Mouse (Mus musculus): ENCODE results near the gene Sarm1.
"Not testable (repeated sequence)": the region's sequence is repeated elsewhere in the genome, so short reads cannot be mapped to it uniquely, and the experiment has no call there.

The Sarm1 gene

GRCm38 (mm10) chr11:78497544-78498522, at the start of gene Sarm1:
Gene Sarm1 (minus strand): TSS chr11:78497754.
- peak; percentile 90 for DNase-seq (ENCODE audit: low spot score)

- DNase-seq (ENCODE audit: low spot score) = no peak
Observed at GRCm38 (mm10) chr11:78545181-78545580, 47.6 kb upstream of the Sarm1 start.

- DNase-seq (ENCODE audit: low spot score) = no peak
Observed at GRCm38 (mm10) chr11:78544449-78545111, 47.0 kb upstream of the Sarm1 start.

DNA sequence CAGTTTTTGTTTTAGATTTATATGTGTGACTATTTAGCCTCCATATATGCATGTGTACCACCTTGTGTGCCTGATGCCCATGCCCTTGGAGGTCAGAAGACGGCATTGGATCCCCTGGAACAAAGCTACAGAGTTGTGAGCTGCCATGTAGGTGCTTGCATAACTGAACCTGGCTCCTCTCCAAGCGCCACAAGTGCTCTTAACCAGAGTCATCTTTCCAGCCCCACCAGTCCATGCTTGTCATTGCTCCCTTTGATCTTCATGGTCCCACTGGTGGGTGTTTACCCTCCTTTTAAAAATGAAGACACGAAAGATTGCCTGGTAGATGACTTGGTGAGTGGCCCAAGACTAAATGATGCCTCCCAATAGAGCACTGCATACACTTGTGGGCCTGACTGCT, 42.8 kb upstream of the Sarm1 start:
- no peak for DNase-seq (ENCODE audit: low spot score)

DNA sequence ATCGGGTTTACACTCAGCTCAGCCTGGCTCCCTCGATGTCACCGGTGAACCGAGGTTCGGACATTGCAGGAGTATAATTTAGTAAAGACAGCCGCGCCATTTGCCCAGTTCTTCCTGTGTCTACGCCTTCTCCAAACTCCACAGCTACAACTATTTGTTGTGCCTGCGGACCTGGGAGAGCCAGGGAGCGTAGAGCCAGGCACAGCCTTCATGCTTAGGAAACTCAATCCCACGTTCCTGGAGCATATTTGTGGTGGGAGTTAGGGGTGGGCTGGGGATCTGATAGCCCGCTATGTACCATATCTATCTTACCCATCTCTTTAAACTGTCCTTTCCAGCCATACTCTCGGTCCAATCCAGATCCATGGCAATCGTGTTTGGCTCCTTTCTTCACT, 39.1 kb upstream of the Sarm1 start:
- no peak for DNase-seq (ENCODE audit: low spot score)

DNA sequence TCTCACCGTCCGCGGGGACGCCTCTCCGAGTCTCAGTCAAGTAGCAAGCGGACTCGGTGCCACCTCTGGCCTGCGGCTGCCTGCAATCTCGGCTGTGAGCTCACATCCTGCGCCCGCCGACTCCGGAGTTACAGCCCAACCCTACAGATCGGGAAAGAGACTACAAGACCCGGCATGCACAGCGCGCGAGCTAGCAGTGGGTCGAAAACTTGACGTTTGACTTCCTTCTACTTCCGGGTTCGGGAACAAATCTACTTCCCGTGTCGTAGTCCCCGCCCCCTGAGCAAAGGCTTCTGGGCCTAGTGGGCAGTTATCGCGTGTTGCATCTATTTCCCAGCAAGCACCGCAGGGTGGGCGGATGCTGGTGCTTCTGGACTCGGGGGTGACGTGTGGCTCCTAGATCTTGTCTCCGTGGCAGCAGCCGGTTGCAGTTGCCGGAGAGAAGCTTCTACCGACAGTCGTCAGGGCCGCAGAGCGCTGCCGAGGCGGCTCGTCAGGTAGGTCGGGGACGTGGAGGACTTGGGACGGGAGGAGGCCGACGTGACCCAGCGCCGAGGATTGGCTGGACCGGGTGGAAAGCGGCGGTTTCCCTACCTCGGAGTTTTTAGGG, 38.6 kb upstream of the Sarm1 start, which contains the start of the genes Tnfaip1 and Ift20:
Gene Tnfaip1 (minus strand): TSS at position 253 of the 610 bp plus-strand sequence.
Gene Ift20 (plus strand): TSS at position 282 of the 610 bp plus-strand sequence.
- DNase-seq (ENCODE audit: low spot score) = peak; percentile 93

DNA sequence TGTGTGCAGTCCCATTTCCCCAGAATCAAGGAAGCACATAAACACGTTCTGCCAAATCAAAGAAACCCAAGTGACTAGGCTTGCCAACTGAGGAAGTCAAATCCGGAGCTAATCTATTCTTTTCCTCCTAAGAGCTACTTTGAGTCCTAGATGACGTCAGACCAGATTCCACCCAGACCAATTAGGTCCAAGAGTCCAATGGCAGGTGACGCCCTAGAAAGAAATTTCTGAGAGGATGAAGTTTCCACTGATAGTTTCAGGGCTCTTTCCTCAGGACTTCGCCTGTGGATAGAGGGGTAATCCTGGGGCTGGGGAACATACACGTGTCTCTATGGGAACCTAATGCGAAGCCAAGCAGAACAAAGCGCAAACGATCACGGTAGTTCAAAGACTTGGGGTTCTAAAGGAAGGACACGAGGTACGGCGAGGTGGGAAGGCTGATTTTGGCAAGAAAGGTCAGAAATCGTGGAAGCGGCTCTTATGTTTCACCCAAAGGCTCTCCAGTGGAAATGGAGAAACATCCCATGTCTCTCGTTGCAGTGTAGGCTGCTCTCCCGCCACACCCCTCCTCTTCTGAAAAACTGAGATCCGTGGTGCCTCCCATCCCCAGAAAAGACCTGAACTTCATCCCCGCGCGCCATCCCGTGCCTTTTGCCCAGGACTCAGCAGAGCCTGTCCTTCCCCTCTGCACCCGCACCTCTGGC, 38.0 kb upstream of the Sarm1 start:
- no peak for DNase-seq (ENCODE audit: low spot score)

DNA sequence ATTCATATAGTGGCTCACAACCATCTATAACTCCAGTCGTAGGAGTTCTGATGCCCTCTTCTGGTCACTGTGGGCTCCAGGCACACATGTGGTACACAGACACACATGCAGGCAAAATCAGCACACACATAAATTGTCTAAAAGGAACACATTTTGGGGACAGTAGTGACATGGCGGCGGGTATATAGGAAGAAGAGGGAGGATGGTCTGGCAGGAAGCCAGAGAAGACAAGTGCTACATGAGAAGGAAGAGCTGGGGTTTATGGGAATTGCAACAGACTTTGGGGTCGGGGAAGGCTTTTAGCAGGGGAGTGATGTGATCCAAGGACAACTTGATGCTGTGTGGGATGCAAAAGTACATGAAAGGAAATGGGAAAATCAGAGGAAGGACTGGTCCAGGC, 37.0 kb upstream of the Sarm1 start:
- no peak for DNase-seq (ENCODE audit: low spot score)

- DNase-seq (ENCODE audit: low spot score) = not testable (repeated sequence)
Observed at GRCm38 (mm10) chr11:78531515-78531914, 34.0 kb upstream of the Sarm1 start.

DNA sequence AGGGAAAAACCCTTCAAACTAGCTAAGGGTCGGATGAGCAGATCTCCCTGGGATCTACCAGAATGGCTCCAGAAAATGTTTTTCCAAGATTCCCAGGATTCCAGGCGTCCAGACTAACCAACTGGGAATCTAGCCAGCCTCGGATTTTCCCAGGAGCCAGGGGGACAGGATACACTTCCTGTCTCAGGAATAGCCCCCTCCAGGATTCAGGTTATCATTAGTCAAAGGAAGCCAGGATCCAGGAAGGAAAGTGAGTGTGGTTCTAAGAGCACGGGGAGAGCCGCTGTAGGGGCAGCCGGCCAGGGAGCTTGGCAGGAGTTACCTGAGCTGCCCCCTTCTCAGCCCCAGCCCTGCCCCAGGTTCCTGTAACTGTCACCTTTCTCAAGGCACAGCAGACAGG, 33.5 kb upstream of the Sarm1 start:
- no peak for DNase-seq (ENCODE audit: low spot score)

- no peak for DNase-seq (ENCODE audit: low spot score)
Observed at GRCm38 (mm10) chr11:78530001-78530400, 32.4 kb upstream of the Sarm1 start.

DNA sequence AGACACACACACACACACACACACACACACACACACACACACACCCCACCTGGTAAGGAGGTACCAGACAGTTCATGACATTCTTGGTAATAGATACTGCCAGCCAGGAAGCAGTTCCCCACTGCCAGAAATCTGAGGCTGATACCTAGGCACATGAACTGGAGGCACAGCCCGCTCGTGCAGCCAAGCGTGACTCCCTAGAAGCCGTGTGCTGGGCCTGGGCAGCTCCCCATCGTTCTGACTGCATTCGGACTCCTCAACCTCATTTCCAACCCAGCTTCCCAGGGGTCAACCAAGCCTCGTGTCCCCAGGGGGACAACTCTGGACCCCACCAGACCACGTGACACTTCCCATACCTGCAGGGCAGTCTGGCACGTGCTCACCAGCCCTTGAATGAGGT, 31.2 kb upstream of the Sarm1 start:
- DNase-seq (ENCODE audit: low spot score) = no peak

DNA sequence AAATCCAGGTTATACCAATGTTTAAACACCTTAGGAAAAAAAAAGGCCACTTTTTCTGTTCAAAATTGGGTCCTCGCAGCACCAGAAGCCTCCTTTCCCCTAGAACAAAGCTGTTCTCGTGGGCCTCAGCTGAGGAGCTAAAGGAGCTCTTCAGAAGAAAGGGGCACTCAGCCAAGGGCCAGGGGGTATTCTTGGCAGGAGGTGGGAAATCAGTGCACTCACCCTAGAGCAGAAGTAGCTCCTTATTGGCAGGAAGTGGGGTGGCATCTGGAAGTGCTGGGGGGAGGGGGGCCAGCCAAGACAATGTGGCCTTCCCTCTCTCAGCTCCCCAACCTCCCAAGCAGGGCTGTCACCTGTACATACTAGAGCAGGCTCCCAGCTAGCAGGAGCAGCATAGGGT, 27.3 kb upstream of the Sarm1 start:
- no peak for DNase-seq (ENCODE audit: low spot score)

DNA sequence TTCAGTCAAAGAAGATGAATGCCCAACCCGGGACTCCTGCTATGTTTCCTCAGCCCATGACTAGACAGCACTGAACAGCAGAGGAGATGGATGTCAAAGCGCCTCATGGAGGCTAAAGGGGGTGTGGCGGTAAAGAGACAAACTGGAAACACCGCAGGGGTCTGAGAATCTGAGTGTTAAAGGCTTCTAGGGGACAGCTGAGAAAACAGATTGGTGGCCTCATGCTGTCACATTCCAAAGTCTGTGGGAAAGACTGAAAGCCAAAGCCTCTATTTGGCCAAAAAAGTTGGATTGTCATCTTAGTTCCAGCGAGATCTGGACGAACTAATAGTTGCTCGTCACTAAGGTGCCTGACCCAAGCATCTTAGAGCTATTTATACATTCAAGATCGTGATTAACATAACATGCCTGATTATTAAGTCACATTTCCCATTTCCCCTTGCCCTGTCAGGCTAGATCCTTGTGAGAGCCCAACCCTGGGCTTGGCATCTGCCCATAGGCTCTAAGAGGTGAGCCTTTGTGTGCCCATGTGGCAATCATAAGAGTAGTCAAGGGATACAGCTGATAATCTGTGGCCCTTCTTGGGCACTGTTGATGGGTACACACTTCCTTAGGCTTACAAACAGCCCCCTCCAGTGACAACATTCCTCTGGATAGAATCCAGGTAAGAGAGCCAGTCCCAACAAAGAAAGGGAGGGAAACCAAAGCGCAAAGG, 25.8 kb upstream of the Sarm1 start:
- no peak for DNase-seq (ENCODE audit: low spot score)

- no peak for DNase-seq (ENCODE audit: low spot score)
Observed at GRCm38 (mm10) chr11:78522481-78522997, 25.0 kb upstream of the Sarm1 start.

DNA sequence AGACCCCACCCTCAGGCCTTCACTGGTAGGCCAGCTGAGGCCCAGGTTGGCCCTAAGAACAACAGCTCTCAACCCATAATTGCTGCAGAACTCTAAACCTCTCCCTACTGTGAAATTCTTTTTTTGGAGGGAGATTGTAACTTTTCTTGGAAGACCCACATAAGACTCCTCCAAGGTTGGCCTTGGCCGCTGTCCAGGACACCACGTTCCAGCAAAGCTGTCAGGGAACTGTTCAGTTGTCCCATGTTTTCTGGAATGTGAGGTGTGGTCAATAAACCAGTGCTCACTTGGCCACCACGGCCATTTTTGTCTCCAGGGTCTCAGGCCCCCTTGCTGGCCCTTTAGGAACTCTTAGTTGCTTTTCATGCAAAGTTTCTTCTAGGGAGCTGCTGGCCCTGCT, 24.3 kb upstream of the Sarm1 start:
- no peak for DNase-seq (ENCODE audit: low spot score)

DNA sequence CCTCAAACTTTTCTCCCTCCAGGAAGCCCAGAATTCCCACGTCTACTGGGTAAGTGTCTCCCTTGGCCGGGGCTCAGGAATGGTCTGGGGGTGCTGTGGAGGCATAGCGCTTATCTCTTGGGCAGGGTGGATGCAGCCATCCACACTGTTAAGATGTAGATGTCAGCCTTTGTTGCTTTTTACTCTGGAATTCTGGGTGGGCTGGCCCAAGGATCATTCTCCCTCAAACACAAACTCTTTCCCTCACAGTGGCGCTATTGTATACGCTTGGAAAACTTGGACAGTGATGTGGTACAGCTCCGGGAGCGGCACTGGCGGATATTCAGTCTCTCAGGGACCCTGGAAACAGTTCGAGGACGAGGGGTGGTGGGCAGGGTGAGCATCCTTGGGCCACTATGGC, 21.4 kb upstream of the Sarm1 start:
- no peak for DNase-seq (ENCODE audit: low spot score)

DNA sequence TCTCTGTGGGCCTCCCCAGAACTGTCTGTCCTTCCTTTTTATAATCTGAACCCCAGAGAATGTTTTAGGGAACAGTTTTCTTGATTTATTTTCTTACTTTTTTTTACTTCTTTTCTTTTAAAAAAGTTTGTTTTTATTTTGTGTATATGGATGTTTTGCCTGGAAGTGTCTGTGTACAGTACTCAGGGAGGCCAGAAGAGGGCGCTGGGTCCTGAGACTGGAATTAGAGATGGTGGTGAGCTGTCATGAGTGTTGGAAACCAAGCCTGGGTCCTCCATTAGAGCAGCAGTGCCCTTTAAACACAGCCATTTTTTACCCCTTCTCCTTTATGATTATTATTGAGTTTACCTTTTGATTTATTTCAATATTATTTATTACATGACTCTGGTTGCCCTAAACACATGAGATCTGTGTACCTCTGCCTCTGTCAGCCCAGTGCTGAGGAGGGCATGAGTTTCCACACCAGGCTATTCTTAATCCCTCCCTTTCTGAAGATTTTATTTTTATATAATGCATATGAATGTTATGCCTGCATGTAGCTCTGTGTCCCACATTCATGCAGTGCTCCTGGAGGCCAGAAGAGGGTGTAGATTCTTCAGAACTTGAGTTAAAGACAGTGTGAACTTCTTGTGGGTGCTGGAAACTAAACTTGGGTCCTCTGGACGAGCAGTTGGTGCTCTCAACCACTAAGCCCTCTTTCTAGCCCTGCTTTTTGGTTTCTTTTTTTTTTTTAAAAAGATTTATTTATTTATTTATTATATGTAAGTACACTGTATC, 18.2 kb upstream of the Sarm1 start:
- no peak for DNase-seq (ENCODE audit: low spot score)

DNA sequence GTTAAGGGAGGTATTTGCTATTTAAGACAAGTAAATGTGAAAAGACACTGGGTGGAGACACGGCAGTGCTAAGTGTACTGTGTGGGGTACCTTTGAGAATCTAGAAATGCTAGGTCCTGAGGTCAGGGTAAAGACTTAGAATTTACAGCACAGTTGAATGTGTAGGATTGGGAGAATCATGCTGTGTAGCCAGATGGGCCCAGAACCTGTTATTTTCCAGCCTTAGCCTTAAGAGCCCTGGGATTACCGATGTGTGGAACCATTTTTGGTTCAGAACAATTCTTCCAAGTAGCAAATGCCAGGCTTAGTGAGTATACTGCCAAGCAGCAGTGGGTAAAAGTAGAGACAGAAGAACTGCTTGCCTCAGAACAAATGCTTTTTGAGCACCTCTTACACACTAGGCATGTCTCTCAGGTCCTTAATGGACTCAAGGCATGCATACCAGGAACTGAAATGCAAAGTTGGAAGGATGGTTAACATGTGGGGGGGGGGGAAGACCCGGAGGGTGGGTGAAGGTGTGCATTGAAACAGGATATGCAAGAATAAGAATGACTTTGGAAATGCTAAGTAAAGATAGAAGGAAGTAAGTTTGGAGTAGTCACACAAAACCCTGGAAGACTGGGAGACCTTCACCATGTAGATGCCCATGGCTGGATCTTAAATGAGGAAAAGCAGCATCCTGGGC, 15.7 kb upstream of the Sarm1 start:
- no peak for DNase-seq (ENCODE audit: low spot score)
